Mouse (Mus musculus) olfactory bulb, adult 2 months (tissue): ENCODE measurements at regions not wholly inside any gene's neighbourhood (a gene's known extent, or its start where the extent isn't known, plus 50 kb on each side); places are given as distances from the start of the nearest gene placed in this dataset.

Experiments
- CTCF ChIP-seq: fragments of 200-500 bp; IDR thresholded peaks from 2 replicates; pipeline ENCODE4 v1.5.1; 2012; ENCODE audit warnings: low read depth, mild to moderate bottlenecking, low read length, moderate library complexity; ENCODE audit not compliant: insufficient read depth
- POLR2A ChIP-seq: fragments of 200-500 bp; IDR thresholded peaks from 2 replicates; pipeline ENCODE4 v1.6.1; 2012; ENCODE audit warnings: mild to moderate bottlenecking, low read depth, low read length, moderate library complexity; ENCODE audit not compliant: insufficient read depth

- TF ChIP-seq POLR2A (no peak), CTCF (no peak)
These were observed 153.9 kb upstream of the Rspo3 start for GRCm38 (mm10) chr10:29689529-29689928.
